Mouse (Mus musculus) induced T-regulatory cell, adult 2 months (primary cell): Measurements from ENCODE around the gene Olfr209.
A peak's percentile ranks its signal among the peaks of the same experiment; 100 is the strongest.
"Not testable (repeated sequence)": the region's sequence is repeated elsewhere in the genome, so short reads cannot be mapped to it uniquely, and the experiment has no call there.

Experiments used
- DNase-seq: peaks from one replicate; pipeline ENCODE4 v3.0.0-alpha.2; 2012; ENCODE audit warnings: low read depth

Gene Olfr209

DNA sequence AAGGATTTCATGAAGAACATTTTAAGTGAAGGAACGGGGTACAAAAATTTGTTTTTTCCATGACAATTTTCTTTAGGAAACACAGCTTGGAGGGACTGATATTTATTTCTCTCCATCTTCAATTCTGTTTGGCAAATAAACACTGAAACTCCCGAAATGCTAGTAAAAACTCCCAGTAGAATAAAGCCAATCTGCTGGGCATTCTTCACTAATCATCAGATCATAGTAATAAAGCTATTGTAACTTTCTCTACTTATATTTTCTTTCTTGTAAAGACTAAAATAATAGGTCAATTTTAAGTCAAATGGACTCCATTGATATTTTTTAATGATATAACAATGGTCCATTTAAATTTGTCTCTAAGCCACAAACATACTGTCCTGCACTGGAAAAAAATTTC is at the start of gene Olfr209:
TSS of gene Olfr209 (minus strand) at position 101 of the 400 bp plus-strand sequence.
- DNase-seq, result no peak

DNA sequence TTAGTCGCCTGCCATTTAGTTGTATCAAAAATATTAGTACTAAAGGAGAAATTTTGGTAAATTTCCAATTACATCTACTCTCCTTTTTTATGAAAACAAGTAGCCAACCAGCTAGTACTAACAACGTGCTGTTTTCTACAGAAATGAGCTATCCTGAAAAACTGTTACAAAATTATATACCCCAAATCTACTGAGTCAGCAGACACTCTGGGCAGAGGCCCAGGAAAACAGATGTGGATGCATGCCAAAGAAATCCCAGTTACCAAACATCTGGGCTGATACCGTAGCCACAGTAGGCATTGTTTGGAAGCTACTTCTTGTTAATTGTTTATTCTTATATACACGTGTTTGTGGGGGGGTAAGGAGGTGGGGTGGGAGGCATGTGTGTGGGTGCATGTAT is 49.7 kb upstream of the Olfr209 start:
- DNase-seq, result no peak

DNA sequence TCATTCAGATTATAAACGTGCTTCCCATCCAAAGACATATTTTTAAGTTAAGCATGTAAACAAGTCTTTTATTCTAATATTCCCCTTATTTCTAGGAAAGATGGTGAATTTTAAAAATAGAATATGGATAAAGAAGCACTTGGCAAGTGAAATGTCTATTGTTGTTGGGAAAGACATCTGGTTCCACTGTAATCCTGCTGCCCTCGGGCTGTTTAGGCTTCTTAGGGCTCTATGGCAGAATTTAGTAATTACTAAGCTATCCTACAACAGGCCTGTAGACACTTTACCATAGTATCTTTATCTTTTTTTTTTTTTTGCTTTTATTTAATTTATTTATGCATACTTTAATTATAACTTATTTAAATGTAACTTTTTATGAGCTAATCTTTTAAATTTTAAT is 46.0 kb upstream of the Olfr209 start:
- DNase-seq, result no peak

DNA sequence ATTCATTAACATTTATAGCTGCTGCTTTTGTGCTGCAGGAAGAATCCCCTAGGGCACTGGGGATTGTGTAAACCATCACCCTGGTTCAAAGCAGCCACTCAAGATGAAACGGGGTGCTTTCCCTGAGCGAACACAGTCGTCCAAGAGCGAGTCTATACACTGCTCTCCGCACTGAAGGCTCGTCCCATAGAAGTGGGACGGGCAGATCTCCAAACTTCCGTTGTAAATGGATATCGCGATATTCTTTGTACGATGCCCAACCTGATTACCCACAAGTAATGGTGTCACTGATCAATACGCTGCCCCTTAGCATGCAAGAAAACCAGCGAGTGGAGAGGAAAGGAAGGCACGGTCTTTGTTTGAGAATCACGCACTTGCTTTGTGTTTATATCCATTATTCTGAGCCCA is 45.6 kb upstream of the Olfr209 start:
- DNase-seq, result no peak

DNA sequence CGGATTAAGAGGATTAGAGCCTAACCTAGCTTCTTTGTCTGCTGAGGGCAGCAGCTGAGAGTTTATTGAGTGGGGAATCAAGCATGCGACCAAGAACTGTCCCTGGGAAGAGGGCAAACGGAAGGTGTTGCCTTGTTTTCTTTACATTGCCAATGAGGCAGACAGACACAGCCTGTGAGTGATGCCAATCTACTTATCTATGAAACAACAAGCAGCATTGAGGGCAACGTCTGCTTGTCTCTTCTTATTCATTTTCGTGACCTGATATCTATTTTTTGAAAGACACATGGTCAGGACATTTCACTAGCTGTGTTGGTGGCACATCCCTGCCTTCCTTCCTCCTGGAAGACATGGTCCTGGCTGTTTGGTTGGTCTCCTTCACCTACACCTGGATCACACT is 43.2 kb upstream of the Olfr209 start, which contains the start of gene Gabrr3:
TSS of gene Gabrr3 (plus strand) at position 301 of the 400 bp plus-strand sequence.
- no peak for DNase-seq

DNA sequence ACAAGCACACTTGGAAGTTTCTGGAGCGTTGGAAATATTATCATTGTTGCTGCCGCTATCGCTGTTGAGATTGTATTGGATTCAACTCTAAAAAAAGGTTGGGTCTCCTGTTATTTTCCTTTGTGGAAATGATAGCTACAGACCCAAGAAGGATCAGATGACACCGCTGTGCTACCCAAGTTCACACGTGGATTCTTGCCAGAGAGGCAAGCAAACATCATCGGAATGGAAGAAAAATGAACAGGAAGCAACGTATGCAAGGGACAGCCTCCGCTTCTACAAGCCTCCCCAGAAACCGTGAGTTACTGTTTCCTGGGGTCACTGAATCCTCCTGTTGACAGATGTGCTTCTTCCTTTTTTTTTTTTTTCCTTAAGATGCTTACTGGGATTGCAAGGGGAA is 41.0 kb upstream of the Olfr209 start:
- DNase-seq, result no peak

DNA sequence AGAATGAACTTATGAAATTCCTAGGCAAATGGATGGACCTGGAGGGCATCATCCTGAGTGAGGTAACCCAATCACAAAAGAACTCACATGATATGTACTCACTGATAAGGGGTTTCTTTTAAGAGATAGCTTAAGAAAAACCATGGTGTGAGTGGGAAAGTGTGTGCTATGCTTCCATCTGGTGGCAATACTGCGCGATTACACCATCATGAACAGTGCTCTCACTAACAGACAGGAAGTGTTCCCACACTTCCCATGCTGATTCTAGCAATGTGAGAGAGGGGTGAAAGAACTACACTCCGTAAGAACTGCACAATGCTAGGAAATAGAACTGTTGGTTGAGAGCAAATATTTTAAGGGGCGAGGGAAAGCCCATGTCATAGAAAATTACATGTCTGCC is 39.9 kb upstream of the Olfr209 start:
- peak; percentile 56 for DNase-seq

DNA sequence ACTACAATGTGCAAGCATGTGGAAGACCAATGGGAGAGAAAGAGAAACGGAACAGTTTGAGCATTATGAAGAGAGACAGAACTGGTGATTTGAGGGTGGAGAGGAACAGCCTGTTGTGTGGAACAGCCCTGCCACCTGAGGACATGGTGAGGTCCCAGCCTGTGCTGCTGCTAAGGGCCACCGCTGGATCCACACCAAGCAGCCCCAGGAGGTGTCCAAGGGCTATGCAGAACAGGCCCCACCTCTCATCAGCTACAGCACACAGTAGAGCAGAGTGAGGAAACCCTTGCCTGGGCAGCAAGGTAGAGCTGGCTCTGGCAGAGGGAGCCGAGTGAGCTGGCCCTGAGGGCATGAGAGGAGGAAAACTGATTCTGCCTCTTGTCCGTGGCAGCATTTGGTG is 38.2 kb upstream of the Olfr209 start:
- no peak for DNase-seq

DNA sequence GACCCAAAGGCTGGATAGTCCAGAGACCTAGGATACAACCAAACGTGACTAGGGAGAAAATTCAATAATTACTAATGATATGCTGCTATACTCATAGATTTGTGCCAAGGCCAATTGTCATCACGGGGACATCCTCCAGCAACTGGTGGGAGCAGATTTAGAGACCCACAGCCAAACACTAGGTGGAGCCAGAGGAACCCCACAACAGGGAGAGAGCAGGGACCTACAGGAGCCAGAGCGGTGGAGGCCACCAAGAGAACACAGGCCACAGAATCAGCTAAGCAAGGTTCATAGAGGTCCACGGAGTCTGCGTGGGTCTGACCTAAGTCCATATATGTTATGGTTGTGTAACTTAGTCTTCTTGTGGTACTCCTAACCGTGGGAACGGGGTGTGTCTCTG is 37.3 kb upstream of the Olfr209 start:
- peak; percentile 20 for DNase-seq

DNA sequence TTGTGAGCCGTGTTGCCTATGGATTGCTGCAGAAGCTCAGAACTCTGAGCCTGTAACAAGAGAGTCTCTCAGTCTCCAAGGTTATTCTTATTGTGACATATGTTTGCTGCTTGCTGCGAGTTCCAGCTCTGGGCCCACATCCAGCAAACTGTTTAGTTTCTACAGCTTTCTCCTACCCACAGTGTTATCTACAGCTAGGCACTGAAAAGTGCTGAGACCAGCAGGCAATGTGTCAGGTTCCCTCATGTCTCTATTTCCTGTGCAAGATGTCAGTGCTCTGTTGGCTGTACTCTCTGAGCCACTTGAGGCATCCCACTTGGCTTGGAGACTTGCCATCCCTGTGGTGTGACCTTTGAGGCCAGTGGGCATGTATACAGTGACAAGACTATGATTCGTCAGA is 29.5 kb upstream of the Olfr209 start:
- no peak for DNase-seq

DNA sequence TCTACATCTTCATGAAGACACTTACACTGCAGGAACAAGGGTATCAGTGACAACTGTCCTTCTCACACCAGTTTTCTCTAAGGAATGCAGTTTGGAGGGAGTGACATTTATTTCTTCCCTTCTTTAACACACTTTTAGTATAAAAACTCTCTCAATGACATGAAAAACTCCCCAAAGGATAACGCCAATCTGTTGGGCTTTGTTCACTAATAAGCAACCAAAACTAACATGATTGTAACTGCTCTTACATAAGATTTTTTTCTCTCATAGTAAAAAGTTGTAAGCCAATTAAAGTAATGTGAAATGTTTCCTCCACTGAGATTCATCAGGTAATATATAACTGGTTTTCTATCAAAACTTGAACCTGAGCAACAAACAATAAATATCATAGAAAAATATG is 14.6 kb downstream of the Olfr209 start, which contains the start of gene Olfr206:
TSS of gene Olfr206 (minus strand) at position 101 of the 400 bp plus-strand sequence.
- no peak for DNase-seq

DNA sequence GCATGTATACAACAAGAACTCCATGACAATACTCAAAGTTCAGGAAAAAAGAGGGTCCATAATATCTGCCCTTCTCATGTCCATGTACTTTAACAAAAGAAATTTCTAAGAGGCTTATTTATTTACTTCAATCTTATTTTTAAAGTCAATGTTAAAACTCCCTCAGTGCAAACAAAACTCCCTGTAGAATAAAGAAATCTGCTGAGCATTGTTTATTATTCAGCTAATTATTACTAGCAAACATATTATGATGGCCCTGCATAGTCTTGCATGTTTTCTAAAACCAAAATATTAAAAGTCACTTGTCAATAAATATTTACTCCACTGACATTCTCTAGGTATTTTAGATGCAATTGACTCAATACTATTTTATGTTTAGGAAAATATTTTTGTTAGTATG is 32.8 kb downstream of the Olfr209 start, which contains the start of gene Olfr205:
TSS of gene Olfr205 (minus strand) at position 101 of the 400 bp plus-strand sequence.
- no peak for DNase-seq

DNA sequence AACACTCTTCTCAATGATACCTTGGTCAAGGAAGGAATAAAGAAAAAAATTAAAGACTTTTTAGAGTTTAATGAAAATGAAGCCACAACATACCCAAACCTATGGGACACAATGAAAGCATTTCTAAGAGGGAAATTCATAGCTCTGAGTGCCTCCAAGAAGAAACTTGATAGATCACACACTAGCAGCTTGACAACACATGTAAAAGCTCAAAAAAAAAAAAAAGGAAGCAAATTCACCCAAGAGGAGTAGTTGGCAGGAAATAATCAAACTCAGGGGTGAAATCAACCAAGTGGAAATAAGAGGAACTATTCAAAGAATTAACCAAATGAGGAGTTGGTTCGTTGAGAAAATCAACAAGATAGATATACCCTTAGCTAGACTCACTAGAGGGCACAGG is 40.5 kb downstream of the Olfr209 start:
- not testable (repeated sequence) for DNase-seq

DNA sequence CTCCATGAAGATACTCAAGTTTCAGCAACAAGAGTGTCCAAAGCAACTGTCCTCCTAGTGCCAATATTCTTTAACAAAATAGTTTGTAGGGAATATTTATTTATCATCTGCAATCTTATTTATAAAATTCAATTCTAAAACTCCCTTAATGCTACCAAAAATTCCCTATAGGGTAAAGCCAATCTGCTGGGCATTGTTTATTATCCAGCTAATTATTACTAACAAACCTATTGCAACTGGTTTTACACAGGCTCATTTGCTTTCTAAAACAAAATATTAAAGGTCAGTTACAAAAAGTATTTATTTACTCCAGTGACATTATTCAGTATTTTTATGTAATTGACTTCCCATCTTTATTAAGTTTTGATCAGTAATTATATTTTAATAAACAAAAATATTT is 45.6 kb downstream of the Olfr209 start, which contains the start of gene Olfr204:
TSS of gene Olfr204 (minus strand) at position 101 of the 400 bp plus-strand sequence.
- no peak for DNase-seq
